Mouse (Mus musculus): ENCODE measurements around the gene Exoc5. TPM values are rescaled to one million over a fixed set of nuclear protein-coding genes. Genes with fewer than 3 reads are reported as not detected.

The Exoc5 gene
- polyA plus RNA-seq, 1 experiment: 30.9 TPM

DNA sequence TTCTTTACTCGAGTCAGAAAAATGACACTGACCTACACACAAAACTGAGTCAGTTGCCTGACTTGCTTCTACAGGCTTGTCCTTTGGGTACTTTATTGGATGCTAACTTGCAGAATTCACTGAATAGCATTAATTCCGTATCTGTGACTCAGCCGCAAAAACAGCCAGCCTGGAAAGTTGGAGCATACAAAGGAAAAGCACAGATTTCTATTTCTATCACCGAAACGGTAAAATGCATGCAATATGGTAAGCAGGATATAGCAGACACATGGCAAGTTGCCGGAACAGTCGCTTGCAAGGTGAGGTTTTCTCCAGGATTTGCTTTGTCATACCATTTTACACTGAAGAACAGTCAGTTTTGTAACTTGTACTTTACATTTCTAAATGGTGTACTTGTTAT lies 7.4 kb upstream of the Exoc5 start:
- no peak overlapping the region for H3K4me3 ChIP-seq (ENCODE audit: insufficient read depth, low read length)
- no peak for TF ChIP-seq POLR2A (IDR thresholded peaks at IDR 0.05; ENCODE audit: extremely low read depth, insufficient read depth, low read length)
- no peak for TF ChIP-seq CTCF (IDR thresholded peaks at IDR 0.05; ENCODE audit: extremely low read depth, insufficient read depth, low read length)
- H3K27ac ChIP-seq (ENCODE audit: insufficient read depth, low read length): no peak overlapping the region
- H3K4me1 ChIP-seq (ENCODE audit: control insufficient read depth, insufficient read depth, low read length): peaks cover 2% of the 10 kb centered on the region; the same call in 1 of the 2 replicates

DNA sequence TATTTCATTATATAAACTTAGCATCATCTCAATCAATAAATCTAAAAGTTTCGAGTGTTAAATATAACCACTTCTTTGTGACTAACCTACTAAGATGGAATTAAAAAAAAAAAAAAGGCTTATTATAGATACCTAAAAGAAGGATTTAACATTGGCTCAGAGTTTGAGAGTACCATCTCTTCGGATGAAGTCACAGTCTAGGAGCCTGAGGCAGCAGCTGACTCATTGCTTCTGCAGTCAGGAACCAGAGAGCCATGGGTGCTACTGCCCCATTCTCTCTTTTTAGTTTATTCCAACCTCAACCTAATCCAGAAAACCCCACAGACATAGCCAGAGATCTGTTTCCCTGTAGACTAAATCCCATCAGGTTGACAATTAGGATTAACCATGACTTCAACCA lies 6.4 kb upstream of the Exoc5 start:
- Histone ChIP-seq H3K27ac (ENCODE audit: insufficient read depth, low read length) (no peak overlapping the region), H3K4me3 (ENCODE audit: insufficient read depth, low read length) (no peak overlapping the region), H3K4me1 (ENCODE audit: control insufficient read depth, insufficient read depth, low read length) (peaks cover 2% of the 10 kb centered on the region; the same call in 1 of the 2 replicates)
- no peak for TF ChIP-seq CTCF (IDR thresholded peaks at IDR 0.05; ENCODE audit: extremely low read depth, insufficient read depth, low read length)
- no peak for TF ChIP-seq POLR2A (IDR thresholded peaks at IDR 0.05; ENCODE audit: extremely low read depth, insufficient read depth, low read length)

DNA sequence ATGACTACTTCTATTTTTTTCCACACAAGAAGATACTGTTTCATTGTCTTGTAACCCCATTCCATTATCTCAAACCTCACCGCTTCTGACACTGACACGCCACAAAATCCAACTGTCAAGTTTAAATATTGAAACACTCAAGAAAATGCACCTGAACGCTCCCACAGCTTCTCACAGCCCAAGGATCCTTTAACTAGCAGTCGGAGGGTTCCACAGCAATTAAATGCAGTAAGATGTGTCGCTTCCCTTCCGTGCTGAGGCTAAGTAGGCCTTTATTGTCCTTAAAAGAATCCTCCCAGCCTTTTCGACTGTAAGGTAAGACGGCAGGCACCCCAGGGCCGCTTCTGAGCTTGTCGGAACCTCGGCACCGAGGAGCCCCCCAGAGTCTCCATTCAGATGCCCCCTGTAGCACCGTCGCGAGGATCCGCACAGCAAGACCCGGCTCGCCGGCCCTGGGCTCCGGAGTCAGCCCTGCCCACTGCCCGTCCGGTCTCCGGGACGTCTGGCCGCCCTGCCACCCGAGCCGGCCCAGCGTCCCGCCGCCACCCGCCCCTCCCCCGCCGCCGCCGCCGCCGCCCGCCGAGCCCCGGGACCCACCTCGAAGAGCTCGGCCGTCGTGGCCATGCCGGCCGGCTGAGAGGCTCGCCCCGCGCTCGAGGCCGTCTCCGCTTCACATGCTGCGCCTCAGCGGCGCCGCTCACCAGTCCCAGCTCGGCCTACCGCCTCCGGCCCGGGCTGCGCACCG lies 752 bp downstream of the Exoc5 start, which contains the start of gene Ap5m1:
Gene Ap5m1, plus strand, starts transcription at position 569 of the 745 bp plus-strand sequence.
- H3K4me3 ChIP-seq (ENCODE audit: insufficient read depth, low read length): peak within 1 kb of the TSS; percentile 95
- H3K27ac ChIP-seq (ENCODE audit: insufficient read depth, low read length): peak within 1 kb of the TSS; percentile 97
- no peaks in the 10 kb centered on the region for H3K4me1 ChIP-seq (ENCODE audit: control insufficient read depth, insufficient read depth, low read length)
- no peak for TF ChIP-seq POLR2A (IDR thresholded peaks at IDR 0.05; ENCODE audit: extremely low read depth, insufficient read depth, low read length)
- TF ChIP-seq CTCF (IDR thresholded peaks at IDR 0.05; ENCODE audit: extremely low read depth, insufficient read depth, low read length): no peak

DNA sequence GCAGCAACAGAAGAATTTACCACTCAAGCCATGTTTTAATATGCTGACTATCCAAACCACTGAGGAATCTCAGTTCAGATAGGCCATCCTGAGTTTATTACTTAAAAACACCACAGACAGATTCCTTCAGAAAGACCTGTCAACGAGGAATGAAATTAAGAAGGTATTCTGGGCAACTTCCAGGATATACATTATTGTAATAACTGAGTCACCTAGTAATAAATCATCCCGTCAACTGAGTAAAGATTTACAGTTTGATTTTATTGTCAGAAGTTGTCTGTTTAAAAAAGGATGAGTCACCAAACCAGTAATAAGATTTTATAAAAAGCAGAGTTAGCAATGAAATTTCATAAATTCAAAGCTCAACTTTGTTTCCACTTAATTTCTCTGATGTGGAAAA lies 2.6 kb downstream of the Exoc5 start:
- H3K27ac ChIP-seq (ENCODE audit: insufficient read depth, low read length): no peak overlapping the region
- no peak overlapping the region for H3K4me3 ChIP-seq (ENCODE audit: insufficient read depth, low read length)
- no peaks in the 10 kb centered on the region for H3K4me1 ChIP-seq (ENCODE audit: control insufficient read depth, insufficient read depth, low read length)
- TF ChIP-seq CTCF (IDR thresholded peaks at IDR 0.05; ENCODE audit: extremely low read depth, insufficient read depth, low read length) (no peak), POLR2A (IDR thresholded peaks at IDR 0.05; ENCODE audit: extremely low read depth, insufficient read depth, low read length) (no peak)

DNA sequence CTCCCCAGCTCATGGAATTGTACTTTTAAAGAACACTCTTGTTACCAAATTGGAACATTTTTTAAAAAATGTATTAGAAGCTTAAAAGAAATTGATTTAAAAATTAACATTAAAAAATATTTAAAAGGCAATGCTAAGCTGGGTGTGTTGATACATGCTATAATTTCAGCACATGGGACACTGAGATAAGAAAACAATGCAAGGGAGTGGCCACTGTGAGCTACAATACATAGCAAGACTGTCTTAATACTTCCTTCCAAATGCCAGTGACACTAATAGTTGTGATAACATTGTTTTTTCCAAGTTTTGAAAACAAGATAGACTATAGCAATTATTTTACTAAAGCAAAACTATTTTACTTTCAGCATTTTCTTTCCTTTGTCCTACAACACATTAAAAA lies 17.0 kb downstream of the Exoc5 start:
- no peak for TF ChIP-seq POLR2A (IDR thresholded peaks at IDR 0.05; ENCODE audit: extremely low read depth, insufficient read depth, low read length)
- no peak for TF ChIP-seq CTCF (IDR thresholded peaks at IDR 0.05; ENCODE audit: extremely low read depth, insufficient read depth, low read length)

DNA sequence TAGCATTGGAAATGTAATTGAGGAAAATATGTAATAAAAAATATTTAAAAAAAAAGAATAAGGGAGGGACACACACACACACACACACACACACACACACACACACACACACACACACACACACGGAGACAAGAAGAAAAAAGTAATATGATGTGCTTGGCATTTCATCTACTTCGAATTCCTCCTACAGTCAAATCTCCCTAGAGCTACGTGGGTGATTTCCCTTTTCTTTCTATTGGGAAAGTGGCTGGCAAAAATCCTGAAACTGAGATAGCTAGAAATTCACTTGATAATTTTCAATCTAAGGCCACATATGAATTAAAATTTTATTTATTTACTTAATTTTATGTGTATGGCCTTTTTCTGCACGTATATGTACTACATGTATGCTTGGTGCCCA lies 20.8 kb downstream of the Exoc5 start:
- H3K4me3 ChIP-seq (ENCODE audit: insufficient read depth, low read length): no peak overlapping the region
- H3K4me1 ChIP-seq (ENCODE audit: control insufficient read depth, insufficient read depth, low read length): no peaks in the 10 kb centered on the region
- TF ChIP-seq POLR2A (IDR thresholded peaks at IDR 0.05; ENCODE audit: extremely low read depth, insufficient read depth, low read length) (no peak), CTCF (IDR thresholded peaks at IDR 0.05; ENCODE audit: extremely low read depth, insufficient read depth, low read length) (no peak)
- no peak overlapping the region for H3K27ac ChIP-seq (ENCODE audit: insufficient read depth, low read length)

More for the DNA sequence above, 17.0 kb downstream of the Exoc5 start:
- H3K4me1 ChIP-seq (ENCODE audit: control insufficient read depth, insufficient read depth, low read length): no peaks in the 10 kb centered on the region
- H3K4me3 ChIP-seq (ENCODE audit: insufficient read depth, low read length): no peak overlapping the region
- no peak overlapping the region for H3K27ac ChIP-seq (ENCODE audit: insufficient read depth, low read length)

DNA sequence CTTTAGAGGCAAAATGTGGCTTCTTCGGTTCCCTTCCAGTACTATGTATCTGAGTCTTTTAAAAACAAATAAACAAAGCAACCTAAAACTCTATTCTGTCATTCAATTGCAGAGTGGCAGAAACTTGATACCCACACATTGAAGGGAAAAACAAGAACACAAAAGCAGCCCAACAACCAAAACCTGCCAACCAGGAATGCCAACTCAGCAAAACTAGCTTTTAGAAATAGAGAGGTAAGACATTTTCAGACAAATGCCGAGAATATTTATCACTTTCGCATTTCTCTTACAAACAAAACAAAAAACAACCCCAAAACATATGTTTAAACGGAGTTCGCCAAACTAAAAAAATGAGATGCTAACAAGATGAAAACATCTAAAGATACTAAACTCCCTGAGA lies 37.5 kb downstream of the Exoc5 start:
- no peak overlapping the region for H3K4me3 ChIP-seq (ENCODE audit: insufficient read depth, low read length)
- TF ChIP-seq CTCF (IDR thresholded peaks at IDR 0.05; ENCODE audit: extremely low read depth, insufficient read depth, low read length): no peak
- TF ChIP-seq POLR2A (IDR thresholded peaks at IDR 0.05; ENCODE audit: extremely low read depth, insufficient read depth, low read length): no peak
- H3K4me1 ChIP-seq (ENCODE audit: control insufficient read depth, insufficient read depth, low read length): no peaks in the 10 kb centered on the region
- H3K27ac ChIP-seq (ENCODE audit: insufficient read depth, low read length): no peak overlapping the region

DNA sequence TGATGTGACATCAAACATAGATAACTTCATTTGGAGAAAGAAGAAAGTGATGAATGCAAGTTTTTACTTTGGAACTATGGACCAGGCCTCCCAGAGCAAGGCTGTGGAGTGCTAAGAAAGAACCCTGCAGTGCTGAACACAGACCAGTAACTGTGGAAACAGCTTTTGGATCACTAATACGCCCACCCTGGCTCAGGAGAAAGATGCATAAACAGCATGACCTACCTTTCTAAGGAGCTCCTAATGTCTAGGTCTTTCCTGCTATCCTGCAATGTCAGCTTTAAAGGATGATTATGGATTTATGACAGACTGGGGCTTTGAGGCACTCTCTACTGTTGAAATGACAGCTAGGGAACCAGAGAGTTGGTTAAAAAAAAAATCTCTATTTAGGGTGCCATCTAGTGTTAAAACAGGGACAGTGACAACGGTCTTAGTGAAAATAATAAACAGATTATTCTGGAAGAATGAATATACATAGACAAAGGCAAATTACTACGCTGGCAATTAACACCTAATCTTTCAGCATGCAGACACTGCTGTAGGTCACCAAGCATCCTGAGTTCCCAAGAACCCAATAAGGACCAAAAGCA lies 38.6 kb downstream of the Exoc5 start:
- TF ChIP-seq CTCF (IDR thresholded peaks at IDR 0.05; ENCODE audit: extremely low read depth, insufficient read depth, low read length) (no peak), POLR2A (IDR thresholded peaks at IDR 0.05; ENCODE audit: extremely low read depth, insufficient read depth, low read length) (no peak)
- Histone ChIP-seq H3K4me1 (ENCODE audit: control insufficient read depth, insufficient read depth, low read length) (no peaks in the 10 kb centered on the region), H3K27ac (ENCODE audit: insufficient read depth, low read length) (no peak overlapping the region), H3K4me3 (ENCODE audit: insufficient read depth, low read length) (no peak overlapping the region)

DNA sequence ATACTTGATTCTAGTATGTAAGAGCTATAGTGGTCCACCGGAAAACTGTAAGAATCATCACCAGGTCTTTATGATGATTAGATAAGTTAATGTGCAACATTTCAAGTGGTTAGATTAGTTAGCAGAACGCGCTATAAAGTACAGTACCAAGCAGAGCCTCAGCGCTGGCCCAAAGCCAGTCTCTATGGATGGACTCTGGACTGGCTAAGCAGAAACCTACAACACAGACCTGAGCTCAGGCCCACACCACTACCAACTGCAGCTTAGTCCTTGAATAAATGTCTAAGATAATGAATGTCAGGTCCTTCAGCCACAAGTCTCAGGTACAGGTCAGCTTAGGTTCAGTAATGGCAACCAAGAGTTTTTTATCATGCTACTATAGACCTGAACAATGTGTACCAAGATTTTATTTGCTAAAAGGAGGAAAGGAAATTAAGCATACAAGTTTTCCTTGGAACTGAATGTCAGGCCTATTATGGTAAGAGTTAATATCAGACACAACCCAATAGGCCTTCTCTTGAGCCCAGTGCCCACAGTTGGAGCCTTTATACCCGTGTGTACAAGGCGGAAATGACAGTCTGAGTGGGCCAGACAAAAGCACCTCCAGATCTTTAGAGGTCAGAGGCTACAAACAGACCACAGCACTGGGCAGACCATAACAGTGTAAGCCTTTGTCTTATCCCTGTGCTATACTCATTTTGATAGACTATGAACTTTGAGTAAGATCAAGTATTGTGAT lies 39.2 kb downstream of the Exoc5 start:
- Histone ChIP-seq H3K27ac (ENCODE audit: insufficient read depth, low read length) (no peak overlapping the region), H3K4me1 (ENCODE audit: control insufficient read depth, insufficient read depth, low read length) (no peaks in the 10 kb centered on the region), H3K4me3 (ENCODE audit: insufficient read depth, low read length) (no peak overlapping the region)
- TF ChIP-seq CTCF (IDR thresholded peaks at IDR 0.05; ENCODE audit: extremely low read depth, insufficient read depth, low read length) (no peak), POLR2A (IDR thresholded peaks at IDR 0.05; ENCODE audit: extremely low read depth, insufficient read depth, low read length) (no peak)

All from cortical plate, adult 2 months (tissue).